Comparison of ENCODE assay signal across 21 mouse cellular contexts in genomic region chr2:135761226-135761802, GRCm38 (mm10).
DNase-seq lines count a peak whose midpoint lies in the region; ATAC-seq lines count a peak whose summit lies in the region.
"Had no signal": no experiment of that assay in that cellular context is flagged by ENCODE, and none has a peak within 500 bp of the region (broad histone marks: within the 10 kb centered on the region; RNA-seq: fewer than 3 reads in every experiment).

No protein-coding gene starts in this region.

- 61% methylated on average over 8 of the region's 8 CpGs for WGBS in heart, embryonic 13.5 days

- no peaks in the 10 kb centered on the region for H3K36me3 ChIP-seq in heart, embryonic 13.5 days
- H3K36me3 ChIP-seq: embryonic facial prominence, embryonic 13.5 days; hindbrain, embryonic 15.5 days; limb, embryonic 10.5 days; midbrain, embryonic 12.5 days had no signal

- no peaks in the 10 kb centered on the region for H3K27me3 ChIP-seq in heart, embryonic 13.5 days (replicated peaks)
- H3K27me3 ChIP-seq: embryonic facial prominence, embryonic 13.5 days; hindbrain, embryonic 15.5 days; midbrain, embryonic 12.5 days had no signal

- intact Hi-C loops in heart, postnatal 10 days (cut with DNase I), result no loop called here

- no peak overlapping the region for H3K9ac ChIP-seq in heart, embryonic 13.5 days
- H3K9ac ChIP-seq: embryonic facial prominence, embryonic 13.5 days; hindbrain, embryonic 15.5 days; liver, embryonic 14.5 days; midbrain, embryonic 12.5 days had no signal

- no peaks in the 10 kb centered on the region for H3K9me3 ChIP-seq in heart, embryonic 13.5 days
- H3K9me3 ChIP-seq: embryonic facial prominence, embryonic 13.5 days; hindbrain, embryonic 15.5 days; limb, embryonic 10.5 days; midbrain, embryonic 12.5 days had no signal

- no peak for ATAC-seq in heart, embryonic 13.5 days (ENCODE audit: extremely low read depth, insufficient number of reproducible peaks, low FRiP score, low TSS enrichment)

- DNase-seq in adrenal gland, postnatal 25 days, result peak; percentile 17
- DNase-seq in adrenal gland, adult 8-10 months, result no peak
- DNase-seq in heart, postnatal 10 days, result no peak
- DNase-seq in ovary, postnatal 36 days (ENCODE audit: low spot score), result peak; percentile 31
- DNase-seq in ovary, postnatal 14 days (ENCODE audit: low spot score), result no peak
- DNase-seq in testis, postnatal 14 days (ENCODE audit: low spot score), result peak; percentile 26
- DNase-seq in thymus, postnatal 10 days (ENCODE audit: low spot score in 2 of 2), result no peak
- DNase-seq: kidney, adult 8-10 months; kidney, postnatal 4 days; layer of hippocampus, postnatal 36 days; lung, postnatal 14 days; right cerebral cortex, postnatal 14 days; thymus, postnatal 4 days had no signal

- peak overlapping the region; percentile 12; the same call in 1 of the 2 replicates for H3K27ac ChIP-seq in heart, embryonic 13.5 days (replicated peaks)
- H3K27ac ChIP-seq: embryonic facial prominence, embryonic 13.5 days; hindbrain, embryonic 15.5 days; limb, embryonic 10.5 days; liver, embryonic 14.5 days; midbrain, embryonic 12.5 days; stomach, postnatal 0 days had no signal

- no peak overlapping the region for H3K4me2 ChIP-seq in heart, embryonic 13.5 days
- H3K4me2 ChIP-seq: embryonic facial prominence, embryonic 13.5 days; hindbrain, embryonic 15.5 days; midbrain, embryonic 12.5 days had no signal

- peaks cover 48% of the 10 kb centered on the region for H3K4me1 ChIP-seq in heart, embryonic 13.5 days

- no peak overlapping the region for H3K4me3 ChIP-seq in heart, embryonic 13.5 days
- H3K4me3 ChIP-seq: embryonic facial prominence, embryonic 13.5 days; hindbrain, embryonic 15.5 days; limb, embryonic 10.5 days; midbrain, embryonic 12.5 days; myocyte had no signal

Comparison
In these comparisons a context has a peak if more than half of its experiments do, and no peak if none do; other contexts are left out.
1. DNase-seq: peak in adrenal gland, postnatal 25 days (single experiment), ovary, postnatal 36 days (single experiment) and testis, postnatal 14 days (single experiment); none in adrenal gland, adult 8-10 months (single experiment), heart, postnatal 10 days (0 of 2), ovary, postnatal 14 days (single experiment) and thymus, postnatal 10 days (0 of 2).